Mouse (Mus musculus): Measurements from ENCODE around the gene Gstp2.

Gstp2 gene

GRCm38 (mm10) chr19:3991562-3991961 is 54.3 kb downstream of the Gstp2 start:
- in situ Hi-C loops (cut with MboI; ENCODE audit: low sequenced_read_pairs) = no loop called here

GRCm38 (mm10) chr19:3990804-3991203 is 55.0 kb downstream of the Gstp2 start:
- in situ Hi-C loops (cut with MboI; ENCODE audit: low sequenced_read_pairs) = no loop called here

All from CH12F3 (cell line).